Comparison of ENCODE assay signal across 30 mouse cellular contexts in genomic region chr6:67093128-67093527, GRCm38 (mm10).
"Had no signal": no experiment of that assay in that cellular context is flagged by ENCODE, and none has a peak within 500 bp of the region (broad histone marks: within the 10 kb centered on the region; RNA-seq: fewer than 3 reads in every experiment).

No protein-coding gene starts in this region.

- H3K27ac ChIP-seq: heart, adult 2 months; heart, embryonic 10.5 days; heart, embryonic 13.5 days; heart, embryonic 15.5 days; hindbrain, embryonic 10.5 days; hindbrain, embryonic 12.5 days; hindbrain, embryonic 13.5 days; hindbrain, embryonic 14.5 days; hindbrain, embryonic 15.5 days; hindbrain, postnatal 0 days; intestine, embryonic 15.5 days; kidney, embryonic 15.5 days; kidney, postnatal 0 days; layer of hippocampus, adult 2 months; left cerebral cortex, adult 2 months had no signal

- H3K4me1 ChIP-seq: heart, embryonic 12.5 days; heart, embryonic 13.5 days; heart, embryonic 15.5 days; hindbrain, embryonic 10.5 days; hindbrain, embryonic 12.5 days; hindbrain, embryonic 13.5 days; hindbrain, embryonic 15.5 days had no signal

- H3K4me3 ChIP-seq: heart, adult 2 months; heart, embryonic 10.5 days; heart, embryonic 12.5 days; heart, embryonic 13.5 days; heart, embryonic 15.5 days; hindbrain, embryonic 10.5 days; hindbrain, embryonic 12.5 days; hindbrain, embryonic 13.5 days; hindbrain, embryonic 15.5 days; intestine, embryonic 15.5 days; kidney, embryonic 15.5 days; layer of hippocampus, adult 2 months; left cerebral cortex, adult 2 months had no signal

- H3K9ac ChIP-seq: heart, embryonic 12.5 days; heart, embryonic 13.5 days; heart, embryonic 15.5 days; hindbrain, embryonic 12.5 days; hindbrain, embryonic 13.5 days; hindbrain, embryonic 14.5 days; hindbrain, embryonic 15.5 days; intestine, embryonic 15.5 days; kidney, embryonic 15.5 days had no signal

- H3K9me3 ChIP-seq: heart, embryonic 10.5 days; heart, embryonic 12.5 days; heart, embryonic 13.5 days; heart, embryonic 15.5 days; hindbrain, embryonic 10.5 days; hindbrain, embryonic 12.5 days; hindbrain, embryonic 13.5 days; hindbrain, embryonic 15.5 days; intestine, embryonic 15.5 days; kidney, embryonic 15.5 days had no signal

- H3K4me2 ChIP-seq: heart, embryonic 11.5 days; heart, embryonic 12.5 days; heart, embryonic 13.5 days; heart, embryonic 15.5 days; hindbrain, embryonic 12.5 days; hindbrain, embryonic 13.5 days; hindbrain, embryonic 14.5 days; hindbrain, embryonic 15.5 days; intestine, embryonic 15.5 days; kidney, embryonic 15.5 days had no signal

- H3K36me3 ChIP-seq: heart, embryonic 10.5 days; heart, embryonic 12.5 days; heart, embryonic 13.5 days; heart, embryonic 15.5 days; hindbrain, embryonic 10.5 days; hindbrain, embryonic 12.5 days; hindbrain, embryonic 13.5 days; hindbrain, embryonic 15.5 days; intestine, embryonic 15.5 days; kidney, embryonic 15.5 days had no signal

- H3K27me3 ChIP-seq: heart, embryonic 12.5 days; heart, embryonic 13.5 days; heart, embryonic 15.5 days; hindbrain, embryonic 12.5 days; hindbrain, embryonic 13.5 days; hindbrain, embryonic 15.5 days; intestine, embryonic 15.5 days; kidney, embryonic 15.5 days had no signal

- DNase-seq: heart, adult 2 months; heart, postnatal 10 days; heart, postnatal 14 days; heart, postnatal 36 days; heart, postnatal 4 days; kidney, adult 18-20 months; kidney, adult 8-10 months; kidney, postnatal 14 days; layer of hippocampus, adult 9-11 months; layer of hippocampus, postnatal 36 days had no signal

- ATAC-seq: hindbrain, embryonic 16.5 days; hindbrain, postnatal 0 days; inflammation-experienced regulatory T-cells, adult 6 months; intestine, embryonic 15.5 days; intestine, embryonic 16.5 days; intestine, postnatal 0 days had no signal
